Mouse (Mus musculus) lung, postnatal 4 days (tissue): ENCODE measurements around the gene Gosr2.

Experiments
- DNase-seq, 2 experiments: peaks; one replicate each; pipeline ENCODE4 v3.0.0; 2021

Gene Gosr2

DNA sequence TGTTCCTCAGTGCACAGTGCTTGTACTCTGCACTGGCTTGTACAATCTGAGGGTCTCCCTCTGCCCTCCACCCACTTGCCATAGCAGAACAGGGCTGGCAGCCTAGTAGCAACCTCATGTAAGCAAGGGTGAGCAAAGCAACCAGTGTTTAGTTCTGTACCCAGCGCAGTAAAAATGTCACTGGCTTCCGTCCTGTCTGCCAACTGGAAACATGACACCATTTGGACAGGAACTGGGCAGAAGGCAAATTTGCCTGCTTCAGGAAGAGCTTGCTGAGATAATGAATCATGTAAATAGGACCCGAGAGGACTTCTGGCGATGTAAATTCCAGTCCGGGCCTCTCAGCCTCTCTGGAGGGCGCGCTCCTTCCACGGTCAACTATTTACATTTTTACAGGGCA, 52.0 kb downstream of the Gosr2 start:
- no peak for DNase-seq

DNA sequence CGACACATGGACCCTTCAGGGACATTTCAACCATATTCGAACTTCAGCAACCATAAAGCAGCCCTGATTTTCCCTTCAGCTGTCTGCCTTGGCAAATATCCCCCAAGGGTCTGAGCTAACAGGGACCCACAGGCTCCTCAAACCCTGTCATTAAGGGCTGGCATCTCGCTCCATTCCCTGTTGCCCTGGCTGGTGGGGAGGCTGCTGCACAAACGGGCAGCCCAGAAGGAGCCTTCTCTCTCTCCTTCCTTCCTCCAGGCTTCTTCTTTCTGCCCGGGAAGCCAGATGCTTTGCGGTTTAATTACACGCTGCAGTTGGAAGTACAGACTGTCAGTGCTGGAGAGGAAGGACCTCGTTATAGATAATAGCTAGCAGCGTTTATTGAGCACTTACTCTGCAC, 54.5 kb downstream of the Gosr2 start:
- no peak for DNase-seq

DNA sequence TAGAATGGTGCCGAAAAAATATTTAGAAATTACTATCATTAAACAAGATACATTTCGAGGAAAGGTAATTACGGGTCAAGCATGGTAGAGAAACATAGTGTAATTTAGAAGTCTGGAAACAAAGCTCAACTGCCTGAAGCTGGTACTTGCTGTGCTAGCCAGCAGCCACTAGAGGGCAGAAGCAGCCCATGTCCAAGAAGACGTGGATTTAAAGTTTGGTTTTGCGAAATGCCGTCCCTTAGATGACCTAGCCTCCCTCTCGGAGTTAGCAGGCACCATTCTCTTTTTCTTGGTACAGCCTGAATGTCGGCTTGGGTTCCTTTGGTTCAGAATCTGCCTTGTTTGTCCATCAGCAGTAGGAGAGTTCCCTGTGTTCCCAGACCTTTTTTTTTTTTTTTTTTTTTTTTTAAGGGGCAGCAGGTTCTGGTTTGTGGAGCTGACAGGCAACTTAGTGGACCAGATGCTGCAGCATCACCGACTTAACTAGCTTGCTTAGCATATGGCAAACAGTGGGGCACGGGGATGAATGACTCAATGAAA, 58.2 kb downstream of the Gosr2 start:
- DNase-seq = peak; percentile 37 to 58

DNA sequence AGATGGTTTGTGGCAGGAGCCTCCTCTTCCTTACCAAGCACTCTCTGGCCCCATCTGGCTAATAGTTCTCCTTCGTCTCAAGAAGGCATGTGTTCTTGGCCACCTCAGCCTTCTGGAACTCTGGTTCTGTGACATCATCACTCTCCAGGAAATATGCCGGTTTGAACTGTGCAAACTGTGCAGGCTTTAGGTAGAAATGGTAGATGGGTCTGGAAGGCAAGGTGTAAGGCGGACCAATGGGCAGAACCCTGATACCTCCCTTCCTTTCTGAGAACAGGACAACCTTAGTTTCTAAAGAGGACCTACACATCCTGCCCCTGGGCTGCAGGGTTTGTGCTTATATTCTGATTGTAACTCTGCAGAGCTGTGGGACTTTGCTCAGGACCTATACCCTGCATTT, 58.9 kb downstream of the Gosr2 start, which contains the start of gene Lyzl6:
Gene Lyzl6 (minus strand): TSS at position 101 of the 400 bp plus-strand sequence.
- no peak for DNase-seq

- DNase-seq = no peak
These were observed 61.4 kb downstream of the Gosr2 start for GRCm38 (mm10) chr11:103636261-103636660.

DNA sequence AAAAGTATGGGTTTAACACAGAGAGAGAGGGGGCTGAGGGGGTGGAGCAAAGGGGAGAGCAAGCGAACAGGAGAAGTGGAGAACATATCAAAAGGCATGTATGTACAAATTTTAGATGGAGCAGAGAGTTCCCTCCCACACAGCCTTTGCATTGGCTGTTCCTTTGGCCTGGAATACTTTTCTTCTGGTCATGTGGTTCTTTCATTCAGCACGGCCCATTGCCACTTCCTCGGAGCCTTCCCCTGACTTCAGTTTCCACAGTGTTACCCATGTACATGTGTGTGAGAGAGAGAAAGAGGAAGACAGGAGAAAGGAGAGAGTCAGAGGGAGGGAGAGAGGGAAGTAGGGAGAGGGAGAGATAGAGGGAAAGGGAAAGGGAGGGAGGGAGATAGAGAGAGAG, 62.2 kb downstream of the Gosr2 start:
- DNase-seq = no peak

DNA sequence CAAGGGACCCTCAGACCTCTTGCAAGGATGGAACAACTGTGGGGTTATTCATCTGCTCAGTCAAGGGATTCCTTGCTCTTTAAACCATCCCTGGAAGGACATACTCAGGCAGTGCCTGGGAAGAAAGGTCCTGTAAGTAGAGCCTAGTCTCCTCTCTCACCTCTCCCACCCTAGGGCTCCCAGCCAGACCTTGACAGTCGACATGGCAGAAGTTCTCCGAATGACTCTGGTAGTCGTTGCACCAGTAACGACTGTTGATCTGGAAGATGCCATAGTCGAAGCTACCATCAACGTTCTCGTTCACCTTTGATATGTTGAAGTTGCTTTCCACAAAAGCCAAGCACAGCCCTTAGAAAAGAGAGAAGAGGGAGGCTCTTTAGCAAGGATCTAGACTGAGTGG, 62.9 kb downstream of the Gosr2 start:
- no peak for DNase-seq

DNA sequence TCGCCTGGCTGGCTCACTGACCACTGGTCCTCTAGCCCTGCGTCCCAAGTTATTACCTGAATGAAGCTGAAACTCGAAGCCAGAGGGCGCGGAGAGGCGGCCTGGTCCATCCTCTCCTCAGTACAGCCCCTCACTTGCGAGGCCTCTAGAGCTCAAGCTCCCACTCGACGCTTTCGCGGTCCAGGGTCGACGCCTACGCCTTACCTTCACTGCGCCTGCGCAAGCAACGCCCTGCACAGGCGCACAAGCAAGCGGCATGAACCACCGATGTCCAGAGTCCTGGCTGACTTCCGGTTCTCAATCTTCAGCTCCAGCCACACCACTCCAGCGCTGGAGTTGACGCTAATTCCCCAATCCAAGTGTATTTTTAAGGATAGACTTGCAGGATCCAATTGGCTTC, 70.2 kb downstream of the Gosr2 start:
- no peak for DNase-seq
